Mouse (Mus musculus) MEL (cell line): Measurements from ENCODE around the gene Mef2d. TPM values are rescaled to one million over a fixed set of nuclear protein-coding genes. Genes with fewer than 3 reads are reported as not detected.
"Not testable (repeated sequence)": the region's sequence is repeated elsewhere in the genome, so short reads cannot be mapped to it uniquely, and the experiment has no call there.

Source experiments
- DNase-seq: peaks from one replicate; pipeline ENCODE4 v3.0.0; 2011; ENCODE audit warnings: low read depth, low spot score
- H3K27ac ChIP-seq: 2 replicates; pipeline ENCODE4 v1.5.1; 2012; ENCODE audit warnings: low read depth, mild to moderate bottlenecking, control low read depth, low read length, moderate library complexity; ENCODE audit not compliant: control insufficient read depth
- H3K27me3 ChIP-seq, 2 experiments: fragments of 150-350 bp in 1 of 2; sonication (generic) in 1 of 2; 2 replicates each; pipeline ENCODE4 v1.6.1; 2012; ENCODE audit warnings: low read length in 2 of 2, mild to moderate bottlenecking in 2 of 2, improper control_type of control experiment in 1 of 2, moderate library complexity in 1 of 2; ENCODE audit not compliant: insufficient read depth in 2 of 2, control insufficient read depth in 1 of 2
- H3K36me3 ChIP-seq, 2 experiments: 2 replicates each; pipeline ENCODE4 v1.6.1; 2012 to 2014; ENCODE audit warnings: low read length in 2 of 2, improper control_type of control experiment in 1 of 2, inconsistent platforms in 1 of 2, mild to moderate bottlenecking in 1 of 2; ENCODE audit not compliant: insufficient read depth in 2 of 2, control insufficient read depth in 1 of 2
- H3K4me1 ChIP-seq, 2 experiments: fragments of 150-350 bp in 1 of 2; sonication (generic) in 1 of 2; 2 replicates each; pipeline ENCODE4 v1.6.1; 2012; ENCODE audit warnings: low read length in 2 of 2, improper control_type of control experiment in 1 of 2, mild to moderate bottlenecking in 1 of 2; ENCODE audit not compliant: insufficient read depth in 2 of 2, control insufficient read depth in 1 of 2
- H3K4me3 ChIP-seq, 2 experiments: fragments of 150-350 bp in 1 of 2; sonication (generic) in 1 of 2; 2 replicates each; pipeline ENCODE4 v1.5.1; 2012; ENCODE audit warnings: low read depth in 2 of 2, low read length in 2 of 2, mild to moderate bottlenecking in 2 of 2, moderate library complexity in 2 of 2, control low read depth in 1 of 2, improper control_type of control experiment in 1 of 2; ENCODE audit not compliant: control insufficient read depth in 1 of 2, insufficient read depth in 1 of 2
- H3K79me2 ChIP-seq: 2 replicates; pipeline ENCODE4 v1.6.1; 2012; ENCODE audit warnings: mild to moderate bottlenecking, low read length, moderate library complexity; ENCODE audit not compliant: control insufficient read depth, poor library complexity, insufficient read depth
- H3K9ac ChIP-seq: 2 replicates; pipeline ENCODE4 v1.6.1; 2012; ENCODE audit warnings: low read depth, mild to moderate bottlenecking, control low read depth, low read length, moderate library complexity; ENCODE audit not compliant: control insufficient read depth, poor library complexity, severe bottlenecking
- H3K9me3 ChIP-seq: fragments of 150-350 bp; sonication (generic); replicated peaks from 2 replicates; pipeline ENCODE4 v1.6.1; 2012; ENCODE audit warnings: mild to moderate bottlenecking, low read length, improper control_type of control experiment, moderate library complexity; ENCODE audit not compliant: insufficient read depth
- CHD2 ChIP-seq: IDR thresholded peaks from 2 replicates; pipeline ENCODE4 v1.6.1; 2011; ENCODE audit warnings: low read length, improper control_type of control experiment
- GABPA ChIP-seq: IDR thresholded peaks from 2 replicates; pipeline ENCODE4 v1.6.1; 2012; ENCODE audit warnings: low read depth, mild to moderate bottlenecking, inconsistent platforms, low read length, improper control_type of control experiment, moderate library complexity
- GATA1 ChIP-seq: IDR thresholded peaks from 2 replicates; pipeline ENCODE4 v1.6.1; 2011; ENCODE audit warnings: low read depth, low read length, improper control_type of control experiment
- HCFC1 ChIP-seq: IDR thresholded peaks from 2 replicates; pipeline ENCODE4 v1.6.1; 2012; ENCODE audit warnings: low read depth, mild to moderate bottlenecking, inconsistent platforms, low read length, improper control_type of control experiment, moderate library complexity
- MEF2A ChIP-seq: IDR thresholded peaks from 2 replicates; pipeline ENCODE4 v1.6.1; 2014; ENCODE audit warnings: low read depth, mild to moderate bottlenecking, inconsistent platforms, low read length, improper control_type of control experiment; ENCODE audit not compliant: poor library complexity, insufficient replicate concordance, severe bottlenecking; ENCODE audit errors: extremely low read depth
- MXI1 ChIP-seq: IDR thresholded peaks from 2 replicates; pipeline ENCODE4 v1.6.1; 2011; ENCODE audit warnings: mild to moderate bottlenecking, low read depth, low read length, improper control_type of control experiment
- NRF1 ChIP-seq: IDR thresholded peaks from 2 replicates; pipeline ENCODE4 v1.6.1; 2014; ENCODE audit warnings: low read depth, mild to moderate bottlenecking, inconsistent platforms, low read length, improper control_type of control experiment, moderate library complexity; ENCODE audit not compliant: poor library complexity, insufficient read depth, severe bottlenecking
- POLR2AphosphoS2 ChIP-seq: IDR thresholded peaks from 2 replicates; pipeline ENCODE4 v1.6.1; 2011; ENCODE audit warnings: low read length, improper control_type of control experiment
- RAD21 ChIP-seq: IDR thresholded peaks from 2 replicates; pipeline ENCODE4 v1.6.1; 2011; ENCODE audit warnings: mild to moderate bottlenecking, low read depth, low read length, improper control_type of control experiment
- SIN3A ChIP-seq: IDR thresholded peaks from 2 replicates; pipeline ENCODE4 v1.6.1; 2012; ENCODE audit warnings: low read length, improper control_type of control experiment, inconsistent platforms
- TAL1 ChIP-seq: IDR thresholded peaks from 2 replicates; pipeline ENCODE4 v1.6.1; 2012; ENCODE audit warnings: mild to moderate bottlenecking, inconsistent platforms, low read length, moderate library complexity, mixed read lengths
- TBP ChIP-seq: IDR thresholded peaks from 2 replicates; pipeline ENCODE4 v1.8.0; 2011; ENCODE audit warnings: low read depth, low read length, improper control_type of control experiment
- UBTF ChIP-seq: IDR thresholded peaks from 2 replicates; pipeline ENCODE4 v1.6.1; 2012; ENCODE audit warnings: low read depth, mild to moderate bottlenecking, inconsistent platforms, low read length, improper control_type of control experiment, moderate library complexity, borderline replicate concordance; ENCODE audit not compliant: insufficient read depth
- USF1 ChIP-seq: IDR thresholded peaks from 2 replicates; pipeline ENCODE4 v1.6.1; 2014; ENCODE audit warnings: low read depth, mild to moderate bottlenecking, inconsistent platforms, low read length, improper control_type of control experiment, moderate library complexity
- ZC3H11A ChIP-seq: IDR thresholded peaks from 2 replicates; pipeline ENCODE4 v1.6.1; 2012; ENCODE audit warnings: low read depth, mild to moderate bottlenecking, inconsistent platforms, low read length, improper control_type of control experiment
- polyA plus RNA-seq, 2 experiments: library from polyadenylated mRNA; stranded (reverse) in 1 of 2; unstranded in 1 of 2; fragments of >175 nt in 1 of 2; fragments of >200 nt in 1 of 2; gene quantifications; 2 replicates each; pipeline versions ENCODE4 v1.2.1 to v1.2.4; 2012; ENCODE audit warnings: low replicate concordance in 2 of 2, low read depth in 1 of 2; ENCODE audit not compliant: insufficient read length in 2 of 2, insufficient read depth in 1 of 2, missing spikeins in 1 of 2
- total RNA-seq: library from RNA; depleted of rRNA; stranded (reverse); fragments of 300-350 nt; gene quantifications from 2 replicates; pipeline ENCODE4 v1.2.3, GENCODE M21; 2012

Gene Mef2d
- total and polyA plus RNA-seq, 3 experiments = 16.9 to 117 (median 71.4) TPM

DNA sequence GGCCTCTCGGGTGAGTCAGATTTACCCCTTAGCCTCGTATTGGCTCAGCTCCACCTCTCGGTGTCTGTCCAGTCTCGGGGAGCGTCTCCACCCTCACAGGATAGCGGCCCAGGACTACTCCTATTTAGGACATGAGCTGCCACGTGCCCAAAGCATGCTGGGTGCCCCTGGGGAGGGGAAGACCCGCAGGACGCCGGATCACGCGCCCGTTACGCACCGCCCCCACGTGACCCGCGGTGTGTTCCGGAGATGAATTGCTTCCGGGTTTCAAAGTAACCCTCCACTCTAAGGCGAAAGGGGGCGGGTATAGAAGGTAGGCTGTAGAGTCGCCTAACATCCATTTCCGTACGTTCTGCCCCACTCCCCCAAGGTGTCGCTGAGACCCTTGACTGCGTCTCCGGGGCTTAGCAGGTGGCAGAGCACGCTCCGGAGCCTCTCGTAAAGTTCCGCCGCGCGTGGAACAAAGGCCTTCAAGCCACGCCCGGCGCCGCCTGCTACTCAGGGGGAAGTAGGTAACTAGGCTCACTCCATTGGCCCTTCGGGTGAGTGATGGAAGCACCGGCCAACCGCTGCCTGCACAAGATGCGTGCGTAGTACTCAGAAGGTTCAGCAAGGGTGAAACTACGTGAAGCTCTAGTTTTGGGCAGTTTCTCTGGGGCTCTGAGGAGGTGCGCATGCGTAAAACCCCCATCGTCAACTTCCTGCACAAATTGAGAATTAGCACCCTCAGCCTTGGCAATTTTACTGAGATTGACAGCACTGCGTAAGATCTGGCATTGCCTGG is 35.6 kb downstream of the Mef2d start (continued):
- TF ChIP-seq MXI1 = peak; percentile 100

- peak overlapping the region; percentile 47 for H3K27ac ChIP-seq
These were observed 36.2 kb downstream of the Mef2d start for GRCm38 (mm10) chr3:88178346-88178733.

GRCm38 (mm10) chr3:88178986-88179385 is 36.8 kb downstream of the Mef2d start:
- TF ChIP-seq HCFC1 = no peak
- no peak for TF ChIP-seq GABPA
- no peak for TF ChIP-seq UBTF
- no peak for TF ChIP-seq TBP
- no peak for TF ChIP-seq SIN3A
- no peak for TF ChIP-seq ZC3H11A
- TF ChIP-seq GATA1 = no peak
- no peak for TF ChIP-seq CHD2
- H3K79me2 ChIP-seq = peaks cover 9% of the 10 kb centered on the region
- peaks cover 4 to 7% of the 10 kb centered on the region in 2 experiments for H3K4me1 ChIP-seq
- no peaks in the 10 kb centered on the region for H3K9me3 ChIP-seq
- H3K27ac ChIP-seq = no peak overlapping the region
- H3K36me3 ChIP-seq = peaks cover 0 to 14% of the 10 kb centered on the region in 2 experiments; a peak in 3 of 4 replicates
- no peak overlapping the region for H3K4me3 ChIP-seq
- no peak for DNase-seq
- H3K27me3 ChIP-seq = no peaks in the 10 kb centered on the region; a peak in 1 of 4 replicates
- no peak overlapping the region for H3K9ac ChIP-seq

More at GRCm38 (mm10) chr3:88178346-88178733, 36.2 kb downstream of the Mef2d start:
- Histone ChIP-seq H3K4me3 (peak overlapping the region; percentile 25 to 58; a peak in 3 of 4 replicates), H3K9ac (peak overlapping the region; percentile 59), H3K36me3 (peaks cover 0 to 14% of the 10 kb centered on the region in 2 experiments; a peak in 3 of 4 replicates)
- not testable (repeated sequence) for H3K27me3 ChIP-seq, H3K9me3 ChIP-seq, DNase-seq, H3K4me1 ChIP-seq, H3K79me2 ChIP-seq

GRCm38 (mm10) chr3:88181374-88181773 is 39.2 kb downstream of the Mef2d start:
- DNase-seq = no peak
- Histone ChIP-seq H3K4me1 (peaks cover 4 to 7% of the 10 kb centered on the region in 2 experiments), H3K27ac (no peak overlapping the region), H3K9ac (no peak overlapping the region), H3K36me3 (peaks cover 0 to 11% of the 10 kb centered on the region in 2 experiments; a peak in 2 of 4 replicates), H3K4me3 (no peak overlapping the region), H3K79me2 (peaks cover 9% of the 10 kb centered on the region), H3K27me3 (no peaks in the 10 kb centered on the region; a peak in 1 of 4 replicates), H3K9me3 (no peaks in the 10 kb centered on the region)
- TF ChIP-seq TAL1 (no peak), RAD21 (no peak), MEF2A (no peak), GABPA (no peak), NRF1 (no peak), UBTF (no peak), USF1 (no peak), POLR2AphosphoS2 (no peak), CHD2 (no peak), TBP (no peak), SIN3A (no peak), GATA1 (no peak), ZC3H11A (no peak)
